Mouse (Mus musculus): ENCODE measurements around the gene Rps19. TPM values are rescaled to one million over a fixed set of nuclear protein-coding genes. Genes with fewer than 3 reads are reported as not detected.

Rps19 gene
- polyA plus RNA-seq (2012; ENCODE audit: low replicate concordance): 2,483 and 3,423 TPM in 2 replicates

DNA sequence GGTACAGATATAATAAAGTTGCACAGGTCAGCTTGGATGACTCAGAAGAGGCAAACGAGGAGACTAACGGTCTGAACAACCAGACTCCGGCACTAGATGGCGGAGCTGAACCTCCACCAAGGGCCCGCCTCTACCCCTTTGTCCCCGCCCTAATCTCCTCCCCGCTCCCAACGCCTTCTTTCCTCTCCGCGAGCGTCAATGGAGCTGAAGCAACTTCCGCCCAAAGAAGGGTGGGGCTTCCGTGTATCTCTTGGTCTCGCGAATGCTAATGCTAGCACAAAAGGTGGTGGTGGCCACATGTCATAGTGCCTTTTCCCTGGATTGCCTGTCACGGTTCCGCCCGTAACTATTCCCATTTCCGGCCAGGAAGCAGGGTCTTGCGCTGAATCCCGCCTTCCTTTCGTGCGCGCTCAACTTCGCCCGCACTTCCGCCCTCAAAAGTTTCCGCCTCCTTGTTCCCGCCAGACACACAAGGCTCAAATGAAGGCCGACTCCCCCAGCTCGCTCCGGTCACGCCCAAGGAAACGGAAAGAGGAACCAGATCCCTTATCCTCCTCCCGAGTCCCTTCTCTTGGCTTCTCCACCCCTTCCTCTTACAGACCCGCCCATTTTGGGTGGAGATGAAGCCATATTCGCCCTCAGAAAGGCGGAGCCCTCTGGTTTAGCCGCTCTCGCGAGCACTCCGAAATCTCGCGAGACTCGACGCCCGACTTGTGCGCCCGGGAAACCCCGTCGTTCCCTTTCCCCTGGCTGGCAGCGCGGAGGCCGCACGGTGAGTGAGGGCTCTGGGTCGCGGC, at the start of gene Rps19:
Gene Rps19 (plus strand): TSS at position 476 of the 797 bp plus-strand sequence.

DNA sequence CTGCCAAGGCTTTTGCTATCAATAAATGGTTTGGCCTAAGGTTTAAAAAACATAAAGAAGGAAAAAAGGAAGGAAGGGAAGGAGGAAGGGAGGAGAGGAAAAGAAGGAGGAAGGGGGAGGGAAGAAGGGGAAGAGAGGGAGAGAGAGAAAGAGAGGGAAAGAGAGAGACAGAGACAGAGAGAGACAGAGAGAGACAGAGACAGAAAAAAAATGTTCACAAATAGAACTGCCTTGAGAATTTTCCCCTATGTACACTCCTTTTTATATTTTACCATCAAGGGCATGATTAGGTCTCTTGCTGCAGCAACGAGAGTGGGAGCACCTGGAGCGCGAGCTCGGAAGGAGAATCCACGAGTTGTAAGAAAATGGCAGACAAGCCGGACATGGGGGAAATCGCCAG, 22.3 kb upstream of the Rps19 start, which contains the start of gene Gm9844:
Gene Gm9844 (plus strand): TSS at position 301 of the 400 bp plus-strand sequence.

DNA sequence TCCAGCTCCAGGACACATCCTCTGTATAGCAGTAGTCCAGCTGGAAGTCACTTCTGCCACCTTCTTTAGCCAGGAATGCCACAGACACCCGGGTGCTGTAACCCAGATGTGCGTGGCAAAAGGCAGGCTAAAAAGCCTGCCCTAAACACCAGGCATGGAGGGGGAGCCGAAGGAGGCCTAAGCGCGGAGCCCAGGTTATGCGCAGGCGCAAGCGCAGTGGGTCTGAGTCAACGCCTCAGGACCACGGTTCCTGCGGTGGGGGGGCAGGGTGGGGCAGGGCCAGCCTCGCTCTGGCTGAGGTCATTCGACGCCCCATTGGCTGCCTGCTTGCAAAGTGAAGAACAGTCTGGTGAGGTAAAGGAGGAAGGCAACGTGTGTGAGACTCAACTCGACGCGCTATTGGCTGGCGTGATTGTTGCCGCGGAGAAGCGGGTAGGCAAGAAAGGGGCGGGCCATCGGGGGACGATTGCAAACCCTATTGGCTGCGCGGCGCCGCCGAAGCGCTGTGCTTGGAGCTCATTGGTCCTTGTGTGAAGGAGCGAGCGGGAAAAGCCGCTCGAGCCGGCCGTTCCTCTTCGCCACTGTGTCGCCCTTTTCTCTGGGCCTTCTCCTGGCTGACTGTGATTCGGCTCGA, 14.5 kb upstream of the Rps19 start, which contains the start of the genes Lypd4 and Dmrtc2:
Gene Lypd4 (minus strand): TSS at position 410 of the 634 bp plus-strand sequence.
Gene Dmrtc2 (plus strand): TSS at position 526 of the 634 bp plus-strand sequence.

DNA sequence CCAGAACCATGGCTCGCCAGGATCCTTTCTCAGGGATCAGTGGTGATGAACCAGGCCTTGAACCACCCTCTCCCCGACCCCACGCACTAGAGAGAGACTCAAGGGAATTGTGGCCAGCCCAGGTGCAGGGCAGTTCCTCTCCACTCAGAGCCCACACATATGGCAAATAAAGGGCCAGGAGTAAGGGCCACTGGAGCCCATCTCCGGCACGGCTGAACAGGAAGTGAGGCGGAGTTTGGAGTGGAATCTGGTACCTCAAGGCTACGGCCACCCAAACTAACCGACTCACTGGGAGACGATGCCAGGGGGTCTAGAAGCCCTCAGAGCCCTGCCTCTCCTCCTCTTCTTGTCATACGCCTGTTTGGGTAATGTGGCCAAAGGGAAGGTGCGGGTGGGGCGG, 13.1 kb downstream of the Rps19 start, which contains the start of gene Cd79a:
Gene Cd79a (plus strand): TSS at position 158 of the 400 bp plus-strand sequence.

DNA sequence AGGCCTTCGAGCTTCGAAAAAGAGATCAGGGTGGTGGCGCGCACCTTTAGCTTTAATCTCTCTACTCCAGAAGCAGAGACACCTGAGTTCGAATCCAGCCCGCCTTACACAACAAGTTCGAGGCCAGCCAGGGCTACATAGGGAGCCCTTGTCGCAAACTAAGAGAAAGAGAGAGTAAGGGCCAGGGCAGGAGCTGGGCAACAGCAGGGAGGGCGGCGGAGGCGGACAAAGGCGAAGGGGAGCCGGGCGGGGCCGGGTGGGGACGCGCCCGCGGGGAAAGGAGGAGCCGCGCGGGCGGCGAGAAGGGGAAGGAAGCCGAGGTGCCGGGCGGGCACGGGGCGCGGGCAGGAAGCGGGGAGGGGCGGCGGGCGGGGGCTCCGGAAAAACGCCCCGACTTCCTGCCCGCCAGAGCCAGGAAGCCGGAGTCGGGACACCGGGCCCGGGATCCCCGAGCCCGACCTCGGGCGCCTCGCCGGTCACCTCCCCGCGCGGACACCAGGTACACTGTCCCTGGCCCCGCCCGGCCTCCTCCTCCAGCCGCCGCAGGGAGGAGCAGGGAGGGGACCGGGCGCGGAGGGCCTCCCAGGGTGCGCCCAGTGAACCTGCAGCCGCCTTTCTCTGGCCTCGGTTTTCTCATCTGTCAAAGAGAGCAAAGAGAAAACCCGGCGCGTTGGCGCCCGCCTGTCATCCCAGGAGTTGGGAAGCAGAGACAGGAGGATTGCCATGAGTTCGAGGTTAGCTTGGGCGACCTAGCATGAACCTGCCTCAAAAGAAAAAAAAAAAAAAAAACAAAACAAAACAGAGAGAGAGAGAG, 18.7 kb downstream of the Rps19 start, which contains the start of gene Arhgef1:
Gene Arhgef1 (plus strand): TSS at position 283 of the 814 bp plus-strand sequence.

Other genes with a start within 250 kb of the Rps19 start
- gene Lypd3, start 247.8 kb upstream of the Rps19 start, polyA plus RNA-seq (2012; ENCODE audit: low replicate concordance): 0.09 TPM in 1 of 2 replicates, not detected in the other
- gene Tex101, start 207.7 kb upstream of the Rps19 start, polyA plus RNA-seq (2012; ENCODE audit: low replicate concordance): 0.11 TPM in 1 of 2 replicates, not detected in the other
- not detected in 2 replicates for gene BC049730, start 175.1 kb upstream of the Rps19 start, polyA plus RNA-seq (2012; ENCODE audit: low replicate concordance)
- not detected in 2 replicates for gene Gm4763, start 157.5 kb upstream of the Rps19 start, polyA plus RNA-seq (2012; ENCODE audit: low replicate concordance)
- gene Cd177, start 124.1 kb upstream of the Rps19 start, polyA plus RNA-seq (2012; ENCODE audit: low replicate concordance): 13.0 and 17.4 TPM in 2 replicates
- gene Ceacam10, start 107.2 kb upstream of the Rps19 start, polyA plus RNA-seq (2012; ENCODE audit: low replicate concordance): 0.33 and 0.85 TPM in 2 replicates
- 29.7 and 64.5 TPM in 2 replicates for gene Gm9844, start 22.2 kb upstream of the Rps19 start, polyA plus RNA-seq (2012; ENCODE audit: low replicate concordance)
- gene Lypd4, start 14.4 kb upstream of the Rps19 start, polyA plus RNA-seq (2012; ENCODE audit: low replicate concordance): not detected in 2 replicates
- not detected in 2 replicates for gene Dmrtc2, start 14.3 kb upstream of the Rps19 start, polyA plus RNA-seq (2012; ENCODE audit: low replicate concordance)
- gene Cd79a, start 13.0 kb downstream of the Rps19 start, polyA plus RNA-seq (2012; ENCODE audit: low replicate concordance): 785 and 2,403 TPM in 2 replicates
- 1,525 and 2,253 TPM in 2 replicates for gene Arhgef1, start 18.5 kb downstream of the Rps19 start, polyA plus RNA-seq (2012; ENCODE audit: low replicate concordance)
- 0.17 TPM in 1 of 2 replicates, not detected in the other for gene Gm4881, start 60.1 kb downstream of the Rps19 start, polyA plus RNA-seq (2012; ENCODE audit: low replicate concordance)
- gene Rabac1, start 88.4 kb downstream of the Rps19 start, polyA plus RNA-seq (2012; ENCODE audit: low replicate concordance): 384 and 783 TPM in 2 replicates
- gene Atp1a3, start 121.6 kb downstream of the Rps19 start, polyA plus RNA-seq (2012; ENCODE audit: low replicate concordance): 50.1 and 135 TPM in 2 replicates
- 7.5 and 16.2 TPM in 2 replicates for gene Grik5, start 188.0 kb downstream of the Rps19 start, polyA plus RNA-seq (2012; ENCODE audit: low replicate concordance)
- gene Zfp574, start 188.2 kb downstream of the Rps19 start, polyA plus RNA-seq (2012; ENCODE audit: low replicate concordance): 46.0 and 87.0 TPM in 2 replicates